In the genomic region with DNA sequence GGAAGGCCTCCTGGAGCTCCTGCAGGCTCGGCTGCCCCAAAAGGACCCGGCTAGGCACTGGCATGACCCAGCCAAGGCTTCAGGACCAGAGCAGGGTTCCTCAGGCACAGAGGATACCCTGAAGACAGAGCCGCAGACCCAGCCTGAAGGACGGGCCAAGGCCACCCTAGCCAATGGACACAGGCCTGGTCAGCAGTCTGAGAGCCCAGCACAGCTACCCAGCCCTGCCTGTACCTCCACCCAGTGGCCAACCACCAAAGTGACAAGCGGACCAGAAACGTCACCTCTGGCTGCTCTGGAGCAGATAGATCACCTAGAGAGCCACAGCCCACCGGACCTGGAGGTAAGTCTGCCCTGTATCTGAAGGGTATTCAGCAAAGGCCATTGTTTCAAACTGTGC, we compare ENCODE assay signal across 12 mouse cellular contexts. TPM values are rescaled to one million over a fixed set of nuclear protein-coding genes. Genes with fewer than 3 reads are reported as not detected.
DNase-seq lines count a peak whose midpoint lies in the region; ATAC-seq and TF ChIP-seq lines count a peak whose summit lies in the region.
"Had no signal": no experiment of that assay in that cellular context is flagged by ENCODE, and none has a peak within 500 bp of the region (broad histone marks: within the 10 kb centered on the region; RNA-seq: fewer than 3 reads in every experiment).

No protein-coding gene starts in this region.

- H3K27me3 ChIP-seq in heart, postnatal 0 days (ENCODE audit: control insufficient read depth, insufficient read depth, low read length) = 0 out of 2 replicates have a peak, but pooled peaks cover 4% of the 10 kb centered on the region

- H3K36me3 ChIP-seq in heart, postnatal 0 days (replicated peaks; ENCODE audit: control insufficient read depth, insufficient read depth, low read length) = no peaks in the 10 kb centered on the region

- H3K27ac ChIP-seq in heart, postnatal 0 days (ENCODE audit: low read depth) = no peak overlapping the region

- H3K9ac ChIP-seq in heart, postnatal 0 days (replicated peaks; ENCODE audit: low read depth, low read length) = no peak overlapping the region

- peak; percentile 22 for DNase-seq in heart, postnatal 0 days (ENCODE audit: low spot score)
- no peak for DNase-seq in heart, adult 9 months (ENCODE audit: low spot score in 2 of 2)
- DNase-seq in lung, adult 2 months = no peak
- no peak for DNase-seq in lung, adult 18-20 months
- peak; percentile 23 for DNase-seq in Muller cell, postnatal 12 days (ENCODE audit: inconsistent ontology term)
- peak; percentile 21 for DNase-seq in brain, adult 2 months (ENCODE audit: low read depth, low spot score)
- DNase-seq in thymus, postnatal 0 days (ENCODE audit: low spot score) = no peak
- DNase-seq in right cerebral cortex, postnatal 25 days = no peak
- DNase-seq: cerebellum, adult 18-20 months; layer of hippocampus, adult 9-11 months; lung, postnatal 10 days; spleen, adult 18-20 months had no signal

- H3K4me1 ChIP-seq in heart, postnatal 0 days (ENCODE audit: control insufficient read depth, insufficient read depth) = peaks cover 7% of the 10 kb centered on the region
- no peaks in the 10 kb centered on the region; the same call in 1 of the 2 replicates for H3K4me1 ChIP-seq in lung, adult 2 months (ENCODE audit: control insufficient read depth, insufficient read depth, low read length)

- ATAC-seq in heart, postnatal 0 days (ENCODE audit: insufficient read depth, low read depth) = no peak

- 62% methylated on average over 7 of the region's 7 CpGs for WGBS in heart, postnatal 0 days
- WGBS in lung, adult 2 months = 72% methylated on average over 7 of the region's 7 CpGs

- TF ChIP-seq EP300 in heart, postnatal 0 days (IDR thresholded peaks at IDR 0.05; ENCODE audit: low read depth) = no peak

- TF ChIP-seq CTCF in heart, postnatal 0 days (IDR thresholded peaks at IDR 0.05; ENCODE audit: low read depth) = peak; percentile 53
- 0 out of 2 replicates have a peak, but pooled peaks have one; percentile 13 for TF ChIP-seq CTCF in lung, adult 2 months (IDR thresholded peaks at IDR 0.05; ENCODE audit: insufficient read depth, low read length)

- H3K4me3 ChIP-seq in heart, postnatal 0 days (ENCODE audit: low read depth, low read length) = no peak overlapping the region
- H3K4me3 ChIP-seq in lung, adult 2 months (replicated peaks; ENCODE audit: extremely low read depth, low read depth, low read length) = no peak overlapping the region

- TF ChIP-seq POLR2A in lung, adult 2 months (IDR thresholded peaks at IDR 0.05; ENCODE audit: borderline replicate concordance, extremely low read depth, low read depth, low read length) = no peak

- no peak overlapping the region for H3K4me2 ChIP-seq in heart, postnatal 0 days (ENCODE audit: low read depth, low read length)

- H3K9me3 ChIP-seq in heart, postnatal 0 days (replicated peaks; ENCODE audit: control insufficient read depth, low read length) = no peaks in the 10 kb centered on the region

RNA-seq across cellular contexts. Expression of gene Triobp, which starts 26.4 kb away (rescaled TPM):
- total RNA-seq in heart, postnatal 0 days (2014; rRNA removed; ENCODE audit: low replicate concordance) = 45.3 and 80.0 TPM in 2 replicates
- 19.1 and 20.0 TPM in 2 replicates for polyA plus RNA-seq in heart, postnatal 0 days (2015; fragmentation: Nextera tagmentation; extraction: Ambion mirVana)
- polyA plus RNA-seq in lung, adult 2 months (2012; rRNA removed) = 49.6 and 56.3 TPM in 2 replicates
- 16.3 and 18.0 TPM in 2 replicates for polyA plus RNA-seq in thymus, postnatal 0 days (2015; fragmentation: Nextera tagmentation; extraction: Ambion mirVana)

RNA-seq across cellular contexts. Expression of gene Nol12, which starts 39.2 kb away (rescaled TPM):
- total RNA-seq in heart, postnatal 0 days (2014; rRNA removed; ENCODE audit: low replicate concordance) = 3.4 TPM in 1 of 2 replicates, not detected in the other
- 23.3 TPM in 2 replicates for polyA plus RNA-seq in heart, postnatal 0 days (2015; fragmentation: Nextera tagmentation; extraction: Ambion mirVana)
- polyA plus RNA-seq in lung, adult 2 months (2012; rRNA removed) = 15.2 and 16.4 TPM in 2 replicates
- polyA plus RNA-seq in thymus, postnatal 0 days (2015; fragmentation: Nextera tagmentation; extraction: Ambion mirVana) = 59.3 and 59.9 TPM in 2 replicates

RNA-seq across cellular contexts. Expression of gene Lgals1, which starts 47.4 kb away (rescaled TPM):
- 460 and 709 TPM in 2 replicates for total RNA-seq in heart, postnatal 0 days (2014; rRNA removed; ENCODE audit: low replicate concordance)
- 800 and 870 TPM in 2 replicates for polyA plus RNA-seq in heart, postnatal 0 days (2015; fragmentation: Nextera tagmentation; extraction: Ambion mirVana)
- 250 and 251 TPM in 2 replicates for polyA plus RNA-seq in lung, adult 2 months (2012; rRNA removed)
- 598 and 732 TPM in 2 replicates for polyA plus RNA-seq in thymus, postnatal 0 days (2015; fragmentation: Nextera tagmentation; extraction: Ambion mirVana)

RNA-seq across cellular contexts. Expression of gene H1f0, which starts 54.3 kb away (rescaled TPM):
- 318 and 358 TPM in 2 replicates for total RNA-seq in heart, postnatal 0 days (2014; rRNA removed; ENCODE audit: low replicate concordance)
- 210 and 229 TPM in 2 replicates for polyA plus RNA-seq in heart, postnatal 0 days (2015; fragmentation: Nextera tagmentation; extraction: Ambion mirVana)
- 92.0 and 112 TPM in 2 replicates for polyA plus RNA-seq in lung, adult 2 months (2012; rRNA removed)
- polyA plus RNA-seq in thymus, postnatal 0 days (2015; fragmentation: Nextera tagmentation; extraction: Ambion mirVana) = 303 and 311 TPM in 2 replicates

Comparison
In these comparisons a context has a peak if more than half of its experiments do, and no peak if none do; other contexts are left out.
1. DNase-seq: peak in heart, postnatal 0 days (single experiment), Muller cell, postnatal 12 days (single experiment) and brain, adult 2 months (single experiment); none in heart, adult 9 months (0 of 2), lung, adult 2 months (single experiment), lung, adult 18-20 months (0 of 2), thymus, postnatal 0 days (single experiment) and right cerebral cortex, postnatal 25 days (single experiment).